Mouse (Mus musculus): ENCODE results near the gene Rimkla.

GRCm38 (mm10) chr4:119430678-119431077 lies 61.8 kb downstream of the Rimkla start:
- TF ChIP-seq CTCF (IDR thresholded peaks at IDR 0.05; ENCODE audit: insufficient read depth, low read depth, low read length) (no peak), POLR2A (IDR thresholded peaks at IDR 0.05; ENCODE audit: insufficient read depth, low read depth, low read length) (no peak)
